Mouse (Mus musculus): ENCODE data around the gene Rabgef1.

GRCm38 (mm10) chr5:130204560-130204959, 33.0 kb downstream of the Rabgef1 start:
- no peak for TF ChIP-seq CTCF (IDR thresholded peaks at IDR 0.05; ENCODE audit: borderline replicate concordance, insufficient read depth, low read depth, low read length)
- TF ChIP-seq POLR2A (IDR thresholded peaks at IDR 0.05; ENCODE audit: borderline replicate concordance, insufficient read depth, low read length): no peak

Data from cerebellum, adult 2 months (tissue).